Mouse (Mus musculus) stomach, postnatal 0 days (tissue): ENCODE measurements around the gene Alox5ap.

Experiments used
- CTCF ChIP-seq: IDR thresholded peaks from 2 replicates; pipeline ENCODE4 v1.5.1; 2016; ENCODE audit warnings: antibody characterized with exemption, low read depth, mild to moderate bottlenecking, moderate library complexity
- EP300 ChIP-seq: optimal IDR thresholded peaks from 2 replicates; pipeline ENCODE3; 2016; ENCODE audit warnings: antibody characterized with exemption

DNA sequence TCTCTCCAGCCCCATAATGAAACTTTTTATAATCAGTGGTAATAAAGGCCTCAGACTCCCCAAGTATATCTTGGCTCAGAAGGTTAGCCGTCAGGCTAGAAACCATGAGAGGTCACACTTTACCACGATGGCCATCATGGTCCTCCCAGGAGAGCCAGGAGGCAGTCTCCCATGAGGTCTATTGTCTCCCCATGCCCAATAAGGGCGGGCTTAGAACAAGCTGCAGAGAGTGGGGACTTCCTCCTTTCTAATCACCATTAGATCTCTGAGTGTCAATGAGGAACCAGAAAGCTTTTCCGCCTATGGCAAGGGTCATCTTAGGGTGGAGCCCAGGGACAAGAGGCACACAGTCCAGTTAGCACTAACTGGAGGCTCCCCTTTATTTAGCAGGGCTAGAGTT is 43.2 kb upstream of the Alox5ap start:
- no peak for TF ChIP-seq CTCF
- no peak for TF ChIP-seq EP300
